Mouse (Mus musculus) limb, embryonic 11.5 days (tissue): ENCODE results near the gene Slc9a8. TPM values are rescaled to one million over a fixed set of nuclear protein-coding genes. Genes with fewer than 3 reads are reported as not detected.

ENCODE experiments used
- ATAC-seq: fragments of 200-750 bp; cut with Nextera tagmentation; 2 replicates; pipeline ENCODE4 v1.8.0; 2017; ENCODE audit warnings: low read depth; ENCODE audit not compliant: insufficient number of reproducible peaks, low FRiP score, low TSS enrichment
- DNase-seq: peaks from one replicate; pipeline ENCODE4 v3.0.0-alpha.2; 2015; ENCODE audit warnings: low spot score
- H3K27ac ChIP-seq: fragments of 300-500 bp; sonication (generic); replicated peaks from 2 replicates; pipeline ENCODE4 v1.5.1; 2014; ENCODE audit warnings: low read depth, mild to moderate bottlenecking, low read length
- H3K27me3 ChIP-seq: fragments of 300-500 bp; sonication (generic); 2 replicates; pipeline ENCODE4 v1.6.1; 2014; ENCODE audit warnings: mild to moderate bottlenecking, low read length, mixed read lengths; ENCODE audit not compliant: control insufficient read depth, insufficient read depth
- H3K36me3 ChIP-seq: fragments of 300-500 bp; sonication (generic); 2 replicates; pipeline ENCODE4 v1.6.1; 2014; ENCODE audit warnings: mild to moderate bottlenecking, low read length, moderate library complexity, mixed read lengths; ENCODE audit not compliant: control insufficient read depth, insufficient read depth
- H3K4me1 ChIP-seq: fragments of 300-500 bp; sonication (generic); 2 replicates; pipeline ENCODE4 v1.6.1; 2014; ENCODE audit warnings: low read length, mixed read lengths; ENCODE audit not compliant: control insufficient read depth, insufficient read depth
- H3K4me2 ChIP-seq: fragments of 300-500 bp; sonication (generic); 2 replicates; pipeline ENCODE4 v1.6.1; 2014; ENCODE audit warnings: low read depth, mild to moderate bottlenecking, moderate library complexity; ENCODE audit not compliant: severe bottlenecking
- H3K4me3 ChIP-seq: fragments of 300-500 bp; sonication (generic); 2 replicates; pipeline ENCODE4 v1.5.1; 2014; ENCODE audit warnings: low read depth, low read length
- H3K9ac ChIP-seq: fragments of 300-500 bp; sonication (generic); 2 replicates; pipeline ENCODE4 v1.6.1; 2014; ENCODE audit warnings: mild to moderate bottlenecking, low read length
- H3K9me3 ChIP-seq: fragments of 300-500 bp; sonication (generic); 2 replicates; pipeline ENCODE4 v1.6.1; 2016; ENCODE audit warnings: low read length; ENCODE audit not compliant: control insufficient read depth
- WGBS: fragments of 180-500 bp; shearing (Covaris S2); extraction: QIAGEN DNeasy Blood & Tissue Kit; methylation state at CpG from one replicate; pipeline ENCODE4 v1.1.7; 2014; 5-methylcytosine and 5-hydroxymethylcytosine counted together
- polyA plus RNA-seq: library from polyadenylated mRNA; unstranded; fragments of >200 nt; fragmentation: Nextera tagmentation; extraction: Ambion mirVana; gene quantifications from 2 replicates; pipeline ENCODE4 v1.2.1, GENCODE M21; 2014

Gene Slc9a8
- polyA plus RNA-seq, 1 experiment from 2014 or later = 21.4 TPM

DNA sequence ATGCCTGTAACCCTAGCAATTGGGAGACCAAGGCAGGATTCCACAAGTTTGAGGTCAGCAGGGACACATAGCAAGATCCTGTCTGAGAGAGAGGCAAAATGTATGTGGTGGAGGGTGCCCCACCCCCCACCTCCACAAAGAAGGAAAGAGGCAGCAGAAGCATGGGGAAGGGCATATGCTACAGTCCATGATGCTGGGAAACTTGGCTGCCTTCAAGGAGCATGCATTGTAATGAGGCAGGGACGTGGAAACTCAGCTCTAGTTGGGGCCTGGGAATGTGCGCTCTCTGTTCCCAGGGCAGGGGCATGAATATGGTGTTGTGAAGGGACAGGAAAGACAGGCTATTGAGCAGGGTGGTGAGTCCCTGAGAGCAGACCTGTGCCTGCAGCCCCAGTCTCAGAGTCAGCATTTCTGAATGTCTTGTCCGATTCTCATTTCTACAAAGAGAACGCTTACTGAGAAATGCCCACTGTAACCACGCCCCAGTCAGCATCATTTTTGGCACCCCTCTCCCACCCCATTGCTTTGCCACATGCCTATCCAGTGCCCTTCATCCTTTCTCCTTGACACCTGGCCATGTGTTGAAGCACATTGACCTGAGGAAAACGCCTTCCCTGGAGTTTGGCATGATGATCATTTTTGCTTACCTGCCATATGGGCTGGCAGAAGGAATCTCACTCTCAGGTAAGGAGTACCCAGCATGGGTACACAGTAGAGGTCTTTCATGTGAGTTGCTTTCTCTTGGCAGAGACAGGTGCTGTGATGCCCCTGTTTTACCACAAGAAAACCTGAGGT is 37.8 kb downstream of the Slc9a8 start:
- Histone ChIP-seq H3K27me3 (no peaks in the 10 kb centered on the region), H3K27ac (no peak overlapping the region), H3K9me3 (no peaks in the 10 kb centered on the region), H3K4me2 (no peak overlapping the region), H3K36me3 (peaks cover 13% of the 10 kb centered on the region; the same call in 1 of the 2 replicates), H3K9ac (no peak overlapping the region), H3K4me1 (no peaks in the 10 kb centered on the region), H3K4me3 (no peak overlapping the region)
- no peak for ATAC-seq
- 94% methylated on average over 6 of the region's 6 CpGs for WGBS
- no peak for DNase-seq

DNA sequence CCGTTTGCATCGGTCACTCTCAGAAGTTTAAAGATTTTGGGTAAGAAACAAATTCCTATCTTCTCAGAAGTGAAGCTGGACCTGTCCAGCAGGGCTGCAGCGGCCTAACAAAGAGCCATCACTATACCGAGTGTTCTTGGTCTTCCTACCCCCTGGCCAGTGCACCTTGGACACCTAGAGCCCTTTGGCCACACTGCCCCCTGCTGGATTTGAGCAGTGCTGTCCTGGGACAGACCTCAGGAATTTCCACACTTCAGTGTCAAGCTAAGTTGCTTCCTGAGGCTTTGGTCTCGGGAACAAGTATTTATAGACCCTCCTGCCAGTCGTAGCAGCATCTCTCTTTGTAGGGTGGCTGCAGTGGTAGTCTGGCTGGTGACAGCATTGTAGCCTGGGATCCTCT is 41.4 kb downstream of the Slc9a8 start:
- H3K27me3 ChIP-seq = no peaks in the 10 kb centered on the region
- ATAC-seq = no peak
- peak; percentile 73 for DNase-seq
- H3K4me2 ChIP-seq = no peak overlapping the region
- H3K36me3 ChIP-seq = peaks cover 14% of the 10 kb centered on the region
- no peaks in the 10 kb centered on the region for H3K9me3 ChIP-seq
- no peak overlapping the region for H3K9ac ChIP-seq
- H3K4me3 ChIP-seq = no peak overlapping the region
- H3K4me1 ChIP-seq = no peaks in the 10 kb centered on the region
- WGBS = 57% methylated on average over 6 of the region's 6 CpGs
- H3K27ac ChIP-seq = no peak overlapping the region

GRCm38 (mm10) chr2:167463802-167464201 is 42.3 kb downstream of the Slc9a8 start:
- Histone ChIP-seq H3K27me3 (no peaks in the 10 kb centered on the region), H3K9me3 (no peaks in the 10 kb centered on the region), H3K4me3 (no peak overlapping the region), H3K9ac (no peak overlapping the region), H3K4me2 (no peak overlapping the region), H3K4me1 (no peaks in the 10 kb centered on the region), H3K36me3 (peaks cover 13% of the 10 kb centered on the region), H3K27ac (no peak overlapping the region)
- WGBS = 85% methylated on average over 5 of the region's 5 CpGs
- no peak for DNase-seq
- ATAC-seq = no peak

DNA sequence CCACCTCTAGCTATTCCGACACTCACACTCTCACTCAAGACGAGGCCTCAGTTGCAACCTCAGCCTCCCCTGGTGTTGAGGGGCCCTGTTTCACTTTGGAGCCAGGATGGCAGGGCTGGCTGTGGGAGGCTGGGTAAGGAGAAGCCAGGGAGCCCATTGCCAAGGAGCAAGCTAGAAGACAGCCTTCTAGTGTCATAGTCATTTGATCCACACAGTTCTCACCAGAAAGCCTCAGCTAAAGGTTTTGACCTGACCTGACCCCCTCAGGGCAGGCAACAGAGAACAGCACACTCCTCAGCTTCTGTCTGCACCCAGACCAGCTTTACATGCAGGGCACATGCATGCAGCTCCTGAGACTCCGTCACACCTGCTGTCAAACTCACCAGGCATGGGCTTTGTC is 44.4 kb downstream of the Slc9a8 start:
- Histone ChIP-seq H3K4me1 (no peaks in the 10 kb centered on the region), H3K4me2 (no peak overlapping the region), H3K27me3 (no peaks in the 10 kb centered on the region), H3K36me3 (peaks cover 19% of the 10 kb centered on the region), H3K4me3 (no peak overlapping the region), H3K9me3 (no peaks in the 10 kb centered on the region), H3K9ac (no peak overlapping the region), H3K27ac (no peak overlapping the region)
- DNase-seq (no peak), ATAC-seq (no peak)
- WGBS = 88% methylated on average over 3 of the region's 3 CpGs

DNA sequence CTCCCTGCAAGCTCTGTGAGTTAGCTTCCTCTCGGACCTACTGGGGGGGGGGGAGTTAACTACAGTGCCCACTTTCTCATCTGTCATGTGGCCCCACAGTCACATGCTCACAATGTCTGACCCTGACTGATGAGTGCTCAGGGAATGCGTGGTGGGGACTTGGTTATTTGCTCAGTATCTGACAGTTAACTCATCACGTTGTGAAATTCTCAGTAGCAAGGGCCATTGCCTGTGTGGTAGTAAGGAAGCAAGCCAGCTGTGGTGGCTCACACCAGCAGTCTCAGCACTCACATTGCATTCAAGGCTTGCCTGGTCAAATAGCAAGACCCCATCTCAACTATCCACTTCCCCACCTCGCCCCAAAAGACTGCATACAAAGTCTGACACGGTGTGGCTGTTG is 45.7 kb downstream of the Slc9a8 start:
- ATAC-seq (no peak), DNase-seq (no peak)
- 87% methylated on average over 5 of the region's 5 CpGs for WGBS
- Histone ChIP-seq H3K9me3 (no peaks in the 10 kb centered on the region), H3K4me1 (no peaks in the 10 kb centered on the region), H3K4me3 (no peak overlapping the region), H3K36me3 (peaks cover 24% of the 10 kb centered on the region), H3K27me3 (no peaks in the 10 kb centered on the region), H3K9ac (no peak overlapping the region), H3K27ac (no peak overlapping the region), H3K4me2 (no peak overlapping the region)

DNA sequence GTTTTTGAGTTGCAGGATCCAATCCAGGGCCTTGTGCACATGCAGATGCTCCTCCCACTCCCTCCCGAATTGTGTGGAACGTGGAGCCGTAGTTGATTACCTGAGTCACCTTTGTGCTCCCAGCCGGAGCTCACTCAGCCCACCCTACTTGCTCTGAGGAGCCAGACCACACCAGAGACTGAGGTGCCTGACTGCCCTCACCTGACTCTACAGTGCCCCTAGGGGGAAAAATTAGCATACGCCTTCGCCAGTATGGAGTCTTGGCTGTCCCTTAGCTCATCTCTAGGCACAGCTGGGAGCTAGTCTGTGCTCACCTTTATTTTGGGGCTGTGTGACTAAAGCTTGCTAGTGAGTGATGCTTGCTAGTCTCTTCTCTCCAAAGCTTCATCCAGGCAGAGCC is 46.9 kb downstream of the Slc9a8 start:
- H3K4me1 ChIP-seq = no peaks in the 10 kb centered on the region
- no peak overlapping the region for H3K9ac ChIP-seq
- no peaks in the 10 kb centered on the region for H3K27me3 ChIP-seq
- H3K4me3 ChIP-seq = no peak overlapping the region
- H3K36me3 ChIP-seq = peaks cover 27% of the 10 kb centered on the region
- no peak for DNase-seq
- WGBS = 81% methylated on average over 6 of the region's 6 CpGs
- H3K4me2 ChIP-seq = no peak overlapping the region
- H3K9me3 ChIP-seq = no peaks in the 10 kb centered on the region
- no peak for ATAC-seq
- no peak overlapping the region for H3K27ac ChIP-seq

- peaks cover 35% of the 10 kb centered on the region for H3K36me3 ChIP-seq
- H3K9ac ChIP-seq = no peak overlapping the region
- DNase-seq (no peak), ATAC-seq (no peak)
- H3K27ac ChIP-seq = no peak overlapping the region
- no peak overlapping the region for H3K4me3 ChIP-seq
- no peak overlapping the region for H3K4me2 ChIP-seq
- H3K9me3 ChIP-seq = no peaks in the 10 kb centered on the region
- no peaks in the 10 kb centered on the region for H3K27me3 ChIP-seq
- 89% methylated on average over 3 of the region's 3 CpGs for WGBS
- H3K4me1 ChIP-seq = no peaks in the 10 kb centered on the region
Observed at GRCm38 (mm10) chr2:167470611-167471010, 49.1 kb downstream of the Slc9a8 start.

GRCm38 (mm10) chr2:167471585-167471984 is 50.1 kb downstream of the Slc9a8 start:
- peaks cover 32% of the 10 kb centered on the region for H3K36me3 ChIP-seq
- H3K9ac ChIP-seq = no peak overlapping the region
- H3K4me3 ChIP-seq = no peak overlapping the region
- H3K27ac ChIP-seq = no peak overlapping the region
- ATAC-seq = no peak
- H3K27me3 ChIP-seq = no peaks in the 10 kb centered on the region
- H3K4me1 ChIP-seq = no peaks in the 10 kb centered on the region
- DNase-seq = no peak
- no peak overlapping the region for H3K4me2 ChIP-seq
- WGBS = 91% methylated on average over 6 of the region's 6 CpGs
- no peaks in the 10 kb centered on the region for H3K9me3 ChIP-seq

- DNase-seq = no peak
- ATAC-seq = no peak
- H3K4me1 ChIP-seq = no peaks in the 10 kb centered on the region
- no peaks in the 10 kb centered on the region for H3K9me3 ChIP-seq
- H3K4me3 ChIP-seq = no peak overlapping the region
- H3K36me3 ChIP-seq = peaks cover 27% of the 10 kb centered on the region
- 90% methylated on average over 6 of the region's 6 CpGs for WGBS
- H3K9ac ChIP-seq = no peak overlapping the region
- no peak overlapping the region for H3K27ac ChIP-seq
- H3K4me2 ChIP-seq = no peak overlapping the region
- H3K27me3 ChIP-seq = no peaks in the 10 kb centered on the region
Observed at GRCm38 (mm10) chr2:167474218-167474617, 52.7 kb downstream of the Slc9a8 start.
